Mouse (Mus musculus) embryo, embryonic 9.5 days (tissue): Measurements from ENCODE around the gene Lin37.

ENCODE experiments used
- DNase-seq: peaks from one replicate; pipeline ENCODE4 v3.0.0-alpha.2; 2017; ENCODE audit errors: extremely low spot score

Lin37 gene

DNA sequence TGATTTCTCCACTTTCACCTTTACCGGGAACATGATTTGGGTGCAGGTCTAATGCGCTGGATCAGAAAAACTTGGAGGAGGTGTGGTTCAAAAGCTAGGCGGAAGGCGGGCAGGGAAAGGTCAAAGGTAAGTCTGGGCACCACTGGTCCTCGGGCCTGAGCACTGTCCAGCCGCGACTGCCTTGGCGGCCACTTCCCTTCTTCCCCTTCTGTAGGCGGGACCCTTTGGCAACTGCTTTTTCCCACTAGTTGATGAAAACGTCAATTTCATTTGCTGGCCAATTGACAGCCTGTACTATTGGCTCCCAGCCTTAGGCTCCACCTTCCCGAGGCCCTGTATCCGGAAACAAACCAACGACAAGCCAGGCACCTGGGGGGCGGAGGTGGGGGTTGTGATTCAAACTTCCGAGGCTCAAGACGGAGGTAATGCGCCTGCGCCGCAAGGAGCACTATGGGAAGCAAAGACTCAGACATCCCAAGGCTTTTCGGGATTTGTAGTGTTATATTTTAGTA lies at the start of gene Lin37:
Gene Lin37 (minus strand): TSS at position 396 of the 512 bp plus-strand sequence.
- DNase-seq, result peak; percentile 94

DNA sequence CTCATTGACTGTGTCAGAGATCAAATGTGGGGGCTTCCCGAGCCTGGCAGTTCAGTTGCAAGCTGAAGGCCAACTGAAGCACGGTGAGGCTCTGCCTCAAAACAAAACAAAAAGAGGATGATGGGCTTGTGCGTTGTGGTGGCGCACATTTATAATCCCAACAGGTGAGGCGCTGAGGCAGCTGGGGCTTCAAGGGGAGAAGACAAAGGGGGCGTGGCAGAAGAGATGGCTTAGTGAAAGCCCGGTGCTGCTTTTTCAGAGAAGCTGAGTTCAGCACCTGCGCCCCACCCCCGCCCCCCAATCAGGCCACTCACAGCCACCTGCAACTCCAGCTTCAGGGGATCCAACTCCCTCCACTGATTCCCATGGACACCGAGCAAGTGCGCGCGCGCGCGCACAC lies 48.8 kb upstream of the Lin37 start:
- DNase-seq, result no peak

DNA sequence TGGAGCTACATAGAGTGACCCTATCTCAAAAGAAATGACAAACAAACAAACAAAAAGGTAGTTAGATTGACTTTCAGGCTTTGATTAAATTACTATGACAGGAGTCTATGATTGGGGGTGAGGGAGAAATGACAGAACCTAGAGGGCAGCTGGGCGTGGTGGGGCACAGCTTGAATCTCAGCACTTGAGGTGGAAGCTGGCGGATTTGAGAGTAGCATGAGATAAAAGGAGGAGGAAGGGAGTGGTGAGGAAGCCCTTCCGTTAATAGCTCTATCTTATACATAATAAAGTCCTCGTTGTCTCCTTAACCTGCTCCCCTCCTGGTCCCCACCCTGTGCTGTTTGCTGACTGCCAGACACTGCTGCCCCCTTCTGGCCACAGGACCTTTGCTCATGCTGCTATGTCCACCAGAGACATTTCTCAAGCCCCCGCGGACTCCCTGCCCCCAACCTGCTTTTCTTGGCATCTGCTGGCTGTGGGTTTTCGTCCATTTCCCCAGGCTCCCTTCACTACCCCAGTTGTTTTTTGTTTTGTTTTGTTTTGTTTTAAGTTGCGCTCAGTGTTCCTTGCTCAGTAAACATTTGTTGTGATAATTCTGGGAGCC lies 48.2 kb upstream of the Lin37 start:
- DNase-seq, result peak; percentile 61

DNA sequence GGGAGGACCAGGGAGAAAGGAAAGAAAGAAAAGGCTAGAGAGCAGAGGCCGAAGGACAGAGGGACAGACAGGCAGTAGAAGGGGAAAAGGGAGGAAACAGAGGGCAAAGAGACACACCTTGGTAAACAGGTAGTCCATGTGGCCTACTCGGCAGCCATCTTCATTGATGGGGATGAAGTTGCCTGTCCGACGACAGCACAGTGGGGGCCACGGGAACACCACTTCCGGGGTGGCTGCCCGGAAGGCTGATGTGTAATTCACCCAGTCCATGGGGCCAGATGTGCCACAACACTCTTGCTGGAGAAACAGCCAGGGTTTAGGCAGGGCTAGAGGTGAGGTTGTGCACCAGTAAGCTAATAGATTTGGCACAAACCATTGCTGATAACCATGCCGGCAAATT lies 45.3 kb upstream of the Lin37 start:
- DNase-seq, result no peak

DNA sequence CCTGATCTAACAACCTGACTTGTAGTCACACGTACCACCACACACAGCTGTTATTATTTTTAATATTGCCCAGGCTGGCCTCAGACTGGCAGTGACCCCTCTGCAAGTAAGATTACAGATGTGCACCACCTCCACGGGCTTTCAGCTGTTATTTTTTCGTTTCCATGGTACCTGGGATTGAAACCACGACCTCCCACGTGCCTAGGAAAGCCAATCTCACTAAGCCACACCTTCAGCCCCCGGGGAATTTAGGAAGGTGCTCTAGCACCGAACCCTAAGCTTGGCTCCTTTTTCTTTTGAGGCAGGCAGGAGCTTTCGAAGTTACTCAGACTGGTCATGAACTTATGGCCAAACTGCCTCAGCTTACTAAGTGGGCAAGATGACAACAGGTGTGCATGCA lies 44.8 kb upstream of the Lin37 start:
- no peak for DNase-seq

DNA sequence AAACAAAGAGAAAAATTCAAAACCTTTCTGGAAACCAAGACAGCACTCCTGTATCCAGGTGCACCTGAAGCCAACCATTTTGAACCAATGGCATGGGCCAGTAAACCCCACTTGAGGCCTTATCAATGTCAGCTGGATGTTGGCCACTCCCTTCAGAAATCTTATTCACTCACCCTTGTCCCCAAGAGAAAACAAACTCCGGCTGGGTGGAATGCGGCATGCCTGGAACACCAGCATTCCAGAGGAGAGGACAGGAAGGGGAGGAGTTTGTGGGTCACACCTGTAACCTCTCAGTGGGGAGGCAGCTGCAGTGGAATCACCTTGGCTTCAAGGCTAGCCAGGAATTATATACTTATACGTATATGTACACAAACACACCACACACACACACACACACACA lies 42.9 kb upstream of the Lin37 start:
- peak; percentile 40 for DNase-seq

DNA sequence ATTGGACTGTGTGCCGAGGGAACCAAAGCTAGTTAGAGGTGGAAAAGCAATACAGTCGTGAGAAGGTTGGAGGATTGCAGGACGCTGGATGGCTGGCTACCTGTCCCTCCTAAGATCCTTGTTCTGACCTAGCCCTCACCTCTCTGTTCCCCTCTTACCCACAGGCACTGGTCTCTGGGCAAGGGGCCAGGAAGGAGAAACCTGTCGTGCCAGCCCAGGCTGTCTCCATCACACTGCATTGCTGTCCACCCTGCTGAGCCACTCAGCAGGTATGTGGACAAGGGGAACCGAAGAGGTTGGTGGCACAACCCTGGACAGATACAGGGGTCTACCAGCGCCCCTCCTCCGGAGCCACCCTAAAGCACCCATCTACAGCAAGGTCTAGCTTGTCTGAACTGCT lies 41.0 kb upstream of the Lin37 start:
- DNase-seq, result no peak

DNA sequence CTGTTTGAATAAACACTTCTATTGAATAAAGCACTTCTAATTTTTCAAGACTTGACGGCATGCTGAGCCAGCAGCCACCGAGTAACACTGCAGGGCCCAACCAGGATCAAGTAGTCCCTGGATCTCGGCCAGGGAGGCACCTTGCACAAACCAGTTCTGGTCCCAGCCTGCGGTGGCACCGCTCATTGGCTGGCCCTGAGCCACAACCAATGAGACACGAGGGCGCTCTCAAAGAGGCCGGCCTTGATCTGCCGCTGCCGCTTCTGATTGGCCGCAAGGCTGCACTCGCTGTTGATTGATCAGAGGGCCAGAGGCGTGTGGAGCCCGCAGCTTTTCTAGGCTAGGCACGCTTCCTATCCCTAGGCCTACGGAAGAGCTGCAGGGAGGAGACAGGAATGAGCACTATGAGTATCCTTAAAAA lies 40.3 kb upstream of the Lin37 start:
- peak; percentile 73 for DNase-seq

DNA sequence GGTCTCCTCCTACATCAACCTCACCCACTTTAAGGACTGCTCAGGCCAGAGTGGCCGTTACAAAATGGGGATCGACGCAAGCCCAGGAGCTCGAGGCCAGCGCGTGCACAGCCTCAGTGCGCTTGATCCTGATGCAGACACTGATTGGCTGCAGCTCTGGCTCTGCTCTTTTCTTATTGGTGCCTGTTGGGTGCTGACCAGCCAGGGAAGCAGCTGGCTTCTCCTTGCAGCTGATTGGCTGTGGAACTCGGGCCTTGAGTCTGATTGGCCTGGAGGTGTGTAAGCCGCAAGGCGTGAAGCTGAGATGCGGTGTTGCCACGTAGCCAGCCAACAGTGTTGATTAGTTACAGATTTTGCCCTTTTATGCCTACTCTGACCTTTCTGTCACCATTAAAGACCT lies 39.1 kb upstream of the Lin37 start, which contains the start of gene Zbtb32:
Gene Zbtb32 (minus strand): TSS at position 124 of the 400 bp plus-strand sequence.
- DNase-seq, result no peak

DNA sequence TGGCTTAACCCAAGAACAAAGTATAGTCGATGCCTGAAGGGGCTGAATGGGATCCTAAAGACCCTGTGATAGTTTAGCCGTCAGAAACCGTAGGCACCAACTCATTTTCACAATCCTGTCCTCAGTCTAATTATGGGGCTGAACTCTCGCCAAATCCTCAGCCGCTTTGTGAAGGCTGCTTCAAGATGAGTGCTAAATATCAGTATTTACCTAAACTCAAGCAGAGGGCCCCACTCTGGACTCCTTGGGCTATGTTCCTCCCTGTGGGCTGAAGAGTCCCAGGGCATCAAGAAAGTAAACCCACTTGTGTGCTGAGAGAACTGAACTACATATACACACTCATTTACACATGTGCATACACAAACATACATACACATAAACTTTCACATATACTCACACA lies 37.2 kb upstream of the Lin37 start:
- no peak for DNase-seq

DNA sequence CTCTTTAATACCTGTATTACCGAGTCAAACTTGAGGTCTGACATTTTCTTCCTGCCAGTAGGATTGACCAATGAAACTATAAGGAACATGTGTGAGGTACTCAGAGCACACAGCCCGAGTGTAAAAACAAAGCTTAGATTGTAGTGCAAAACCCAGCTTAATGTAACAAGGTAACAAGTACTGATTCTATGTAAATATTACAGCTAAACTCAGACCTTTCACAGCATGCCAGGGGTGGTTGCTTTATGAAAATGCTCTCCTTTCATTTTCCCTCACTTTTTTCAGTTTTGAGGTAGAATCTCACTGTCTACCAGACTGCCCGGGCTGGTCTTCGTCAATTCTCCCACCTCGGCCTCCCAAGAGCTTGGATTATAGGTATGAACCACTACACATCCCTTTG lies 36.5 kb upstream of the Lin37 start:
- no peak for DNase-seq

DNA sequence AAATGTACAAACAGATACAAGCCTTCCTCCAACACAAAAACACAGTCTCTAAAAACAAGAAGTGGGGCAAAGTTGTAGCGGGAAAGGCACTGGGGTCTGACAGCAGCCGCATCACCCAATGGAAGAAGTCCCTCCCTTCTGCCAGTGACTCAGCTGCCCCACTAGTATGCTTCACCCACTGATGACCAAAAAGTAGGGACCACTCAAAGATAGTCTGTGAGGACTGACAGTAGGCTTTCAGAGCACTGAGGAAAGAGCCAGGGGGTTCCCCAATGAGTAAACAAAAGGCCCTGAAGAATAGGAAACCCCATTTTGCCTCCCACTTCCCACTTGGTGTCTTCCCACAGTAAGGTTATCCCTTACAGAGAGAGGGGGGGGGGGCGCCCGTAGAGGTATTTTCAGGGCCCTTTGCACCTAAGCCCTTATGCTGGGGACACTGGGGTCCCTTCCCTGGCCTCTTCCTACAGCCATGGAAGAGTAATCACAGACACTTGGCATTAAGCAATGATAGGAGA lies 34.9 kb upstream of the Lin37 start:
- no peak for DNase-seq

DNA sequence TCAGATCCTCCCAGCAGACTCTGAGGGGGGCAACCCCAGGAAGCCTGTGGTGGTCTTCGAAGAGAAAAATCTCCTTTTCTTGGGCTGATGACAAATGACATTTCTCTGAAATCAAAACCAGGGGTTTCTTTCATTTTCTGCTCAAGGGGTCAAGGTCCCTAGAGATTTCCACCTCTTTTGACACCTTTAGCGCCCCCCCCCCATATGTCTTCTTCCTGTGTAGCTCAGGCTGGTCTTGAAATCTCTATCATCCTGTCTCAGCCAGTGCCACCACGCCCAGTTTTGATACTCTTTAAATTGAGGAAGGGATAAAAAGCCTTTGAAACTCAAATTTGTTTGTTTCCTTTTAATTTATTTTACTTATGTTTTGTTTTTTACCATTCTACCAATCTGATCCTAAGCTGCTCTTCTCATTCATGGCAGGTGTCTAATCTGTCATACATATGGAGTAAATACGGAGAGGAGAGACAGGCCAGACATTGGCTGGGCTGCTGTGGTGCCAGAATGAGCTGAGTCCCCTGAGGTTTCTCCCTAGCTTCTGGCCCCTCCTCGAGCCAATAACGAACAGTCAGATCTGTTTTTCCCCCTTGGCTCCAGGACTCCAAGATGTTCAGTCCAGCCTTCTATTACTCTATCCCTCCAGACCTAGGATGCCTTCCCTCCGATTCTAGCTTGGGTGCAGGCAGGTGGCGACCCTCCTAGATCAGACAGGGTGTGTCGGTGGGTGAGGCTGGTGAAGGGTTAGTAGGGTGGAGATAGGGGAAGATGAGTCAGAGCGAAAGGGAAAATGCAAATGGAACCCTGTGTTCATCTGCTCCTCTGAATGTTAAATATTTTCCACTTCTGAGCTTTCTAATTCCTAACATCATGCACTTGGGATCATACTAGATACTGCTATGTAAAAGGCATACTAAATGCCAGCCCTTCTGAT lies 34.2 kb upstream of the Lin37 start:
- DNase-seq, result no peak

DNA sequence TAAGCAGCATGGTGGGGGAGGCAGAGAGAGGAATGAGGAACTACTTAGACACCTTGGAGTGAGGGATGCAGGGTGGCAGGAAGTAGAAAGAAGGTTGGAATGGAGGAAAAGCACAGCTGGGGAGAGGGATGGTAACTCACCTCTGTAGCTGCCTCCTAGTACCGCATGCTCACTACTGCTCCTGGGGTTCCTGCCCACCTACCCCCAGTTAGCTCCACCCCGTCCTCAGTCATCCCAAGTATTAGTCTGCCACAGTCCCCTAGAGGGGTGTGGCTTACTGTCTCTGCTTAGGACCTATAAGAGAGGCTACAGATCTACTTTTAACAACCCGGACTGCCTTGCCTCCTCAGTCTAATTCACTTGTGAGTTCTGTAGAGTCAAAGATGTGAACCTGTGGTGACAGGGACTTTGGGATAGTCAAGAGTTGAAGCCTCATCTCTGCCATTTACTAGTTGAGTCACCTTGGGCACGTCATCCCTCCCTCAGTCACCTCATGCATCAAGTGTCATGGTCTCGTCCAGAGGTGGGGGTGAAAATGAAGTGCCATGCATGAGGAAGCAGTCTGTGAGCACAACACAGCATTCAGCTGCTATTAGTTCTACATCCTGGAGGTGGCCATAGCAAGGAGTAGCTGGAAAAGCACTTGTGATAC lies 33.3 kb upstream of the Lin37 start:
- DNase-seq, result no peak

DNA sequence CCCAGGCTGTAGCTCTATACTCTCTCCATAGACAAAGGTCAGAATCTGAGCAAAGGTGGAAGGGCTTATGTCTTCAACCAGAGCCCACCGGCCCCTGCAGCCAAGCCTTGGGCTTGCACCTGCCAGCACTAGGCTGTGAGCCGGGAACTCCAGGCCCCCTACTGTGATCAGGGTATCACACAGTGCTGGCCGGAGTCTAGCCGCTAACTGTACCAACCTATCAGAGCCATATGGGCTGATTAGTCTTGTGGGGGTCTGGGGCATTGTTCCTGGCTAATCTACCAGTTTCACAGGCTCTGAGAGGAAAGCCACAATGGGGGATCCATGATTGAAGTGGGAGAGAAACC lies 31.9 kb upstream of the Lin37 start:
- DNase-seq, result no peak

DNA sequence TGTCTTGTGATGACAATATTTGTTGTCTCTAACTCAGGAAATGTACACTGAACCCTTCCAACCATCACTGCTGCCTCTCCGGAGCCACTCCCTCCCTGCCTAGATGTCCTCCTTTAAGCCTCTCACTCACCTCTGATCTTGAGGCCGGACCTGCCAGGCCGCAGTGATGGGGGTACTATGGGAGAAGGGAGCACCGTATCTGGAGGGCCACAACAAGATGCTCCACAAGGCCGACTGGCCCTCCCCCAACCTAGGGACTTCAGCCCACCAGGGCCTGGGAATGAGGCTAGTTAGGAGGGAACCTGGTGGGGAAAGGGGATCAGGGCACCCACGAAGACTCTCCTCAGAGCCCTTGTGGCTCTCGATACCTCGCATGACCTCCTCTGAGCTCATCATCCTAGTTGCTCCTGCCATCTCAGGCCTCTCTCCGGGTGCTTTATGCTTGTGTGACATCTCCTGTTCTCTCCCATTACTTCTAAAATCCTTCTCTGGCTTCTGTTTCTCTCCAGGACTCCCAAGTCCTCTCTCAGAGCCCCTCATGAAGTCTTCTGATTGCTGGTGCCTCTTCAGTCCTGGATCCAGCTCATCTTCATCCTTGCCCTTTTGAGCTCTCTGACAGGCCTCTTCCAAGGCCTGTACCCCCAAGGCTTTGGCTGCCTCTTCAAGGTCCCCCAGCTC lies 31.4 kb upstream of the Lin37 start:
- no peak for DNase-seq

DNA sequence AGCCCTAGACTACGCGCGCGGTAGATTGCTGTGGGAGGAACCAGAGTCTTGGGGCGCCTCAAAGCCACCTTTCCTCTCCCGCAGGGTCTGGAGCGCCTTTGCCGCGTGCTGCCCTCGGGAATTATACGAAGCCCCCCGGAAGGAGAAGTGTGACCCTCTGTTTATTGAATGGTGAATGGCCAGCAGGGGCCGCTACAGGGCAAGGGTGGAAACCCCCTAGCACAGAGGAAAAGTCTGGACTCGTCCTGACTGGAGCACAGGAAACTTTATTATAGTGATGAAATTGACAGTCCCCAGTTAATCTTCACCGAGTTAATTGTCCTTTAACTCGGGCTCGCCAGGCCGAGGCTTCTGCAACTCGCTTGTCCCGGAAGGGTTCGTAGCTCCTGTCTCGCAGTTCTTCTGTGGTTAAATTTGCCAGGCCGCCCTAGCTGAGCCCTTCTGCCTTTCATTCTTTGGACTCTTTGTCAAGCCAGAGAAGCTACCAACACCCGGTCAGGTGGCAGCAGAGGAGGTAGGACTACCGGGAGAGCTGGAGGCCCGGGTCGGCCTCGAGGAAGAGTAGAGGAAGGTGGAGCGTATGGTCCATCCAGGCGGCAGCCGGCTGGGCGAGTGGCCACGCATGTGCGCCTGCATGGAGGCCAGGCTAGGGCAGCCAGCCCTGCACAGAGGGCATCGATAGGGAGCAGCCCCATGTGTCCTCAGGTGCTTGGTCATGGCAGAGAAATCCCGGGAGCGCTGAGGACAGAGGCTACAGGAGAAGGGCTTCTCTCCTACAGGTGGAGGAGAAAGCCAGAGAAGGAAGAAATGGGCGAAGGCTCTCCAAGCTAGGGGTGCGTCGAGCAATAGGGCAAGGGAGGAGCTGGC lies 30.0 kb upstream of the Lin37 start:
- peak; percentile 90 for DNase-seq

DNA sequence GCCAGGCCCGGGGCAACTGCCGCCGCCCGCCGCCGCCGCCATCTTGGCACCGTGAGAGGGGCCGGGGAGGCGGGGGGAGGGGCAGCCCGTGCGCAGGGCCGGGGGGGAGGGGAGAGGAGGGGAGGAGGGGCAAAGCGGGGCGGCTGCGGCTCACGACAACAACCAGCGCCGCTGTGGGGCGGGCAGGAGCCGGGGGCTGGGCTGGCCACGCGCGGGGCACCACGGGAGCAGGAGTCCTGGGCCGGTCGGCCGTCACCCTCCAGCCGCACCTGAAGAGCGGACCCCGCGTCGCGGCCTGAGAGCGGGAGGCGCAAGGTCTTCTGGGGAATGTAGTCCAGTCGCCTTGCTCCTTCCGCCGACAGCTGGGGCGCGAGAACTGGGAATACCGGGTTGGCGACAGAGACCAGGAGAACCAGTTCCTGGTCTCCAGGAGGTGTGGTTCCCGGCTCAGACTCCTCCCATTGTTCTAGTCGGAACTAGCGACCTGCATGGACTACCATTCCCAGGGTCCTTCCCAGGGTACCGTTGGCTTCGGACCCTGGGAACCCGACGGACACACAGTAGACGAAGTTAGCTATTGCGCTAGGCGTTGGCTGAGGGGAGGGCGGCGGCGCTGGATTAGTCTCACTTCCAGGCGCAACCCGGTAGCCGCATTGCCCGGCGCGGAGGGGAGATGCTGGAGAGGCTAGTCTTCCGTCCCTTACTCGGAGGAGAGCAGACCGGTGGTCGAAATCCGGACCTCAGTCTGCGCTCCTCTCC lies 29.2 kb upstream of the Lin37 start, which contains the start of gene Kmt2b:
Gene Kmt2b (minus strand): TSS at position 51 of the 759 bp plus-strand sequence.
- peak; percentile 96 for DNase-seq

DNA sequence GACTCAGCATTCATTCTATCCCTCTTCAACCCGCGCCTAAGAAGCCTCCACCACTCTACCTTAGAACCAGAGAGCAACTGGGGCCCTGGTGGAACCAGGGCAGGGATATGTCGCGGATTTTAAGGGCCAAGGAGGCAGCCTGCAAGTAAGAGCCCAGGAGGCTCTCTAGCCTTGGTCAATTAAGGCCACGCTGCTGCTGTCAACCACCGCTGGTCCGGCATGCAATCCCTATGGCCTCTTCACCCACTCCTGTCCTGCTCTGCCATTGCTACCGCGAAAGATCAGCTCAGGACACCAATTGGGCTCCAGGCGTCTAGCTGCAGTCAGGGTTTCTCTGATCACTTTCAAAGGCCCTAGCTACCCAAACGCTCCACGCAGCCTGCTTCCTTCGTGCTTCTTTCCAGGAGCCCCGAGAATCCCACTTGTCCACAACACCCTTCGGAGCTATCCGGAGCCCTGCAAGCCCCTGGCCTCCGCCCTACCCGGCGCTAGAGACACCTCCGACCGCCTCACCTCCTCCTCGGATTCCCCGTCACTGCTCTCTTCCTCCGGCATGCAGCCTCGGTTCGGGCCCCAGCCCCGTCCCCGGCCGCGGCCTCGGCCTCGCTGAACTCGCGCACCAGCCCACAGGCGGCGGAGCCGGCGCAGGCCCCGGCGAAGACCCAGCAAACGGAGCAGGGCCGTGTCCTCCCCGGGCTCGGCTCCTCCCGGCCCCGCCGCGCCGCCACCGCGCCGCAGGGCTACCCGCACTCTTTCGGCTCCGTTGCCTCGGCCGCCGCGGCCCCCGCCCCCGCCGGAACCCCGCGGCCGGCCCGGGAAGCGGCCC lies 28.4 kb upstream of the Lin37 start:
- peak; percentile 64 for DNase-seq
